Mouse (Mus musculus) cortical plate, adult 2 months (tissue): ENCODE results near the gene Tmem164.

Experiments
- CTCF ChIP-seq: fragments of 200-500 bp; IDR thresholded peaks from 2 replicates; pipeline ENCODE4 v1.5.1; 2011; ENCODE audit warnings: mild to moderate bottlenecking, control low read depth, low read length; ENCODE audit not compliant: insufficient read depth; ENCODE audit errors: extremely low read depth
- POLR2A ChIP-seq: fragments of 200-500 bp; IDR thresholded peaks from 2 replicates; pipeline ENCODE4 v1.6.1; 2011; ENCODE audit warnings: mild to moderate bottlenecking, low read length, control low read depth; ENCODE audit not compliant: insufficient read depth; ENCODE audit errors: extremely low read depth

DNA sequence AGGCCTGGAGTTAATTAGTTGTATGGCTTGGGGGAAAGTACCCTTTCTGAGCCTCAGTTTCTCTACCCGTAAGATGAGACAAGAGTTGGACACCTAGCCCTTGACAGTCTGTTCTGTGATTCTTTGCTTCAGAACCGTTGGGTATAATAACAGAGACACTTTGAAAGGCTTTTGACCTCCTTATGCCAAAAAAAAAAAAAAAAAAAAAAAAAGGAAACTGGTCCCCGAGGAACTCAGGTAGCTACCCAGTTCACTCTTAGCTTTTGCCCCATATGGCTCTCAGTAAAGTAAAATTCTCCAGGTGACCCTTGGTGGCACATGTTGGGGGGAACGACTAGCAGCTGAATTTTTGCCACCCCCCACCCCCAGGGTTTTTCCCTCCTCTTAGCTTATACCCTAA, 3.5 kb downstream of the Tmem164 start:
- no peak for TF ChIP-seq CTCF
- no peak for TF ChIP-seq POLR2A
